In the genomic region with DNA sequence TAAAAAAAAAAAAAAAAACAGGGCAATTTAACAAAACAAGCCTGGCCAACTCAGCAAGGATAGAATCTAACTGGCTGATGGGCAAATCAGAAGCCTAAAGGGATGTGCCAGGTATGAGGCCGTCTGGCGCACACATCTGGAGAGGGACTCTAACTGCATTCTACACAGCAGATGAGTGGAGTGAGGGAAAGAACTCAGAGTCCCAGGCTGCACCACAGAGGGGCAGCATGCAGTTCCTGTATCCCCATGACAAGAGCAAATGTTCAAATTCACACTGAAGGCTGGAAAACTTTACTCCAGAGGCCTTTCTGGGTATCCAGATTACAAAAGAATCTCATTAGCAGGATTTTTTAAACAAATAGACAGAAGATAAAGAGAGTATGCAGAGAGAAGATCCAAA, we compare ENCODE assay signal across 12 mouse cellular contexts.
"Had no signal": no experiment of that assay in that cellular context is flagged by ENCODE, and none has a peak within 500 bp of the region (broad histone marks: within the 10 kb centered on the region; RNA-seq: fewer than 3 reads in every experiment).

No protein-coding gene starts in this region.

- H3K9ac ChIP-seq: kidney, embryonic 15.5 days; limb, embryonic 15.5 days; liver, embryonic 12.5 days; lung, embryonic 15.5 days; midbrain, embryonic 12.5 days; neural tube, embryonic 15.5 days had no signal

- H3K4me3 ChIP-seq: kidney, embryonic 15.5 days; limb, embryonic 15.5 days; liver, embryonic 12.5 days; lung, embryonic 15.5 days; midbrain, embryonic 12.5 days; myocyte; neural tube, embryonic 15.5 days had no signal

- H3K27me3 ChIP-seq: kidney, embryonic 15.5 days; limb, embryonic 15.5 days; liver, embryonic 12.5 days; lung, embryonic 15.5 days; midbrain, embryonic 12.5 days; neural tube, embryonic 15.5 days had no signal

- H3K9me3 ChIP-seq: kidney, embryonic 15.5 days; limb, embryonic 15.5 days; liver, embryonic 12.5 days; lung, embryonic 15.5 days; midbrain, embryonic 12.5 days; neural tube, embryonic 15.5 days had no signal

- ATAC-seq: liver, embryonic 12.5 days had no signal

- H3K36me3 ChIP-seq: kidney, embryonic 15.5 days; limb, embryonic 15.5 days; liver, embryonic 12.5 days; lung, embryonic 15.5 days; midbrain, embryonic 12.5 days; neural tube, embryonic 15.5 days had no signal

- H3K27ac ChIP-seq: kidney, embryonic 15.5 days; limb, embryonic 15.5 days; liver, embryonic 12.5 days; lung, embryonic 15.5 days; midbrain, embryonic 12.5 days; neural tube, embryonic 15.5 days had no signal

- H3K4me2 ChIP-seq: kidney, embryonic 15.5 days; limb, embryonic 15.5 days; liver, embryonic 12.5 days; lung, embryonic 15.5 days; midbrain, embryonic 12.5 days; neural tube, embryonic 15.5 days had no signal

- DNase-seq: kidney, adult 2 months; kidney, postnatal 36 days; lung, postnatal 14 days; thymus, adult 2 months; thymus, postnatal 25 days had no signal
